Mouse (Mus musculus) layer of hippocampus, postnatal 25 days (tissue): Measurements from ENCODE around the gene Syde1. TPM values are rescaled to one million over a fixed set of nuclear protein-coding genes. Genes with fewer than 3 reads are reported as not detected.
A peak's percentile ranks its signal among the peaks of the same experiment; 100 is the strongest.
"Not testable (repeated sequence)": the region's sequence is repeated elsewhere in the genome, so short reads cannot be mapped to it uniquely, and the experiment has no call there.

Experiments used
- DNase-seq, 2 experiments: peaks; one replicate each; pipeline ENCODE4 v3.0.0; 2022; ENCODE audit warnings: mixed read lengths in 2 of 2, low spot score in 1 of 2; ENCODE audit errors: extremely low spot score in 1 of 2
- total RNA-seq, 2 experiments: library from RNA; stranded (reverse); gene quantifications; 2 replicates each; pipeline ENCODE4 v1.2.3; 2021

Syde1 gene
- 1 to 10 TPM; 5.9 to 6.3 TPM for total RNA-seq

DNA sequence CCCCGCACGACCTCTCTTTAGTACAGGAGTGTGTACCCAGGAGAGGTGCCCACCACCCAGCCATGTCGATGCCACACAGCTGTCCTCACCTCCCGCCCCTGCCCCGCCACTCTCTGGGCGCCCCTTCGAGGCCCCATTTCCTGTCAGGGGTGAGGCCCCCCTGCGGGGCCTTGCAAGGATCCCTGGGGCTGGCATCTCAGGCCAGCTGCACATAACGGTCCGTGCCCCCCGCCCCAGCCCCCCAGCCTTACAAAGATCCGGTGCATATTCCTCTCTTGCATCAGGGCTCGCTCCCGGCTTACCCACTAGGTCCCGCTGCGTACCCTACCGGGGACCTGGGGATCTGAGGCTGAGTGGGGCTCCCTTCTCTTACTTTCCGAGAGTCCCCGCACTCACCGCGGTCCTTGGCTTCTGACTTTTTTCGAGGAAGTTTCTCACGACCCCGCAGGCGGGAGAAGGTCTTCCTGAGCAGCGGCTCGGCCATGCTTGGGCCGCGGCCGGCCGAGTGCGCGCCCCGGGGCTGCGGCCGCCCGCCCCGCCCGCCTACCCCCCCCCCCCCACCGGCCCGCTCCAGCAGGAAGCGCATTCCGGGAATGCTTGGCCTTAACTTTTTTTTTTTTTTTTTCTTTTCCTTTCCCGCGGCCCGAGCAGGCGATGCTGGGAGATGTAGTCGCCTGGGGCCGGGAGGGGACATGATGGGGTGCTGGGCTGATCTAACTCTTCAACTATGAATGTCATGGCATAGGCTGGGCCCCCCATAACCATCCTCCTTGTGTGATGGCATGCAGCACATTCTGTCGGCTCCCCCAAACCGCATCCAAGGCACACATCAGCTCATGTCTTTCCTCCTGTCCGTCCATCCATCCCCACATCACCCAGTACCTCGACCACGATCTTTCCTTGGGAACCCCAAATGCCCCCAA, at the start of gene Syde1:
TSS of gene Syde1 (minus strand) at position 559 of the 923 bp plus-strand sequence.
- no peak for DNase-seq

DNA sequence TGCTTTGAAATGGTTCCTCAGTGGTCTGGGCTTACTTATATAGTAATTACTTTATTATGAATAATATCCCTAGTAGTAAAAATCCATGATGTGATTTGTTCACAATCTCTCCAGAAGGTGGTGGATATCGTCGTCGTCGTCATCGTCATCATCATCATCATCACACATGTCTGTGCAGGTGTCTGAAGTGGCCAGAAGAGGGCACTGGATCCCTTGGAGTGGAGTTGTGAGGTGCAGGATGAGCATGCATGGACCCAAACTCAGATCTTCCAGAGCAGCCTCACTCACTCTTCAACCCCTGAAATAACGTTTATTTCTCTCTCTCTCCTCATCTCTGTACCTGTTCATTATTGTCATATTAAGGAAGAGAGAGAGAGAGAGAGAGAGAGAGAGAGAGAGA, 40.5 kb upstream of the Syde1 start:
- peak; percentile 8 to 23 for DNase-seq

DNA sequence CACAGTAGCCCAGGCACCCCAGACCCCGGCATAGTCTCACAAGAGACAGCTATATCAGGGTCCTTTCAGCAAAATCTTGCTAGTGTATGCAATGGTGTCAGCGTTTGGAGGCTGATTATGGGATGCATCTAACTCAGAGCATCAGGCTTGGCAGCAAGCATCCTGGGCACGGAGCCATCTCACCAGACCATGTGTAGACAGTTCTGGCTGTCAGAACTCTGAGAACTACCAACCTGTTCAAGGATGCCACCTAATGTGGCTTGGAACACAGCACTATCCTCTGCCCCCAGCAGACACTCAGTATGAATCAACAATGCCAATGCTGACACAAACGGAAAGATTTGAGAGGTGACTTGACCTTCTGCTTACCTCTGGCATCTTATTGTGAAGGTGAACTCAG, 38.4 kb upstream of the Syde1 start:
- peak in 1 of 2 experiments; percentile 59 for DNase-seq

DNA sequence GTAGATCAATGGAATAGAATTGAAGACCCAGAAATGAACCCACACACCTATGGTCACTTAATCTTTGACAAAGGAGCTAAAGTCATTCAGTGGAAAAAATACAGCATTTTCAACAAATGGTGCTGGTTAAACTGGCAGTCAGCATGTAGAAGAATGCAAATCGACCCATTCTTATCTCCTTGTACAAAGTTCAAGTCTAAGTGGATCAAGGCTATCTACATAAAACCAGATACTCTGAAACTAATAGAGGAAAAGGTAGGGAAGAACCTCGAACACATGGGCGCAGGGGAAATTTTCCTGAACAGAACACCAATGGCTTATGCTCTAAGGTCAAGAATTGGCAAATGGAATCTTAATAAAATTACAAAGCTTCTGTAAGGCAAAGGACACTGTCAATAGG, 31.4 kb upstream of the Syde1 start:
- DNase-seq, result not testable (repeated sequence)

DNA sequence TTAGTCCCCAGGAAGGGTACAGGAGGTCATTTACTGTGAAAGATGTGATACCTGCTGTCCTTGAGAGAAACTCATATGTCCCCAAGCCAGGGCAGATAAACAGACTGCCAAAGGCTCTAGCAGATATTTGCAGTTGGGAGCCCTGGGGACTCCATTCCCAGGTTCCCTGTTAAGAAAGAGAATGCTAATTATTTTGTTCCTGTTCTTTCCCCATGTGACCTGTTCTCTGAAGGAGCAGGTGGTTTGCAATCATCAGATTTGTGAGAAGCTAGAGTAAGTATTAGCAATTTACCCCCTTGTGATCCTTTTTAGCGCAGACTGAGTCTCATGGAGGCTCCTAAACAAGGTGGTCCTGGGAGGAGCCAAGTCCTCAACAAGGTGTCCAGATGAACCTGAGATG, 26.2 kb upstream of the Syde1 start, which contains the start of gene Olfr1357:
TSS of gene Olfr1357 (minus strand) at position 101 of the 400 bp plus-strand sequence.
- no peak for DNase-seq

DNA sequence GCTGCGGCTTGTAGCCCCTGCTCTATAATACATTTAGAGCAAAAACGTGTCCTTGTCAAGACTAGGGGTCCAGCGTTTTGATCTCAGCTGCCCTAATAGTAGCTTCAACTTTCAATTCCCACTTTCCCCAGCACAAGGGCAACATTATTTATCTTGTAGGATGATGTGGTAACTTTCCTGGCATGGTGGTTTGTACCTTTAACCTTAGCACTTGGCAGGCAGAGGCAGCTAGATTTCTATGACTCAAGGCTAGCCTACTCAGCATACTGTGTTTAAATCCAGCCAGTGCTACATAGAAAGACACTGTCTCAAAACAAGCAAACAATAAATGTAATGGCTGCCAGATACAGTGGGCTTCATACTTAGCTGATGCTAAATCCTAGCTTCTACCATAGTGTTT, 15.8 kb upstream of the Syde1 start:
- no peak for DNase-seq

DNA sequence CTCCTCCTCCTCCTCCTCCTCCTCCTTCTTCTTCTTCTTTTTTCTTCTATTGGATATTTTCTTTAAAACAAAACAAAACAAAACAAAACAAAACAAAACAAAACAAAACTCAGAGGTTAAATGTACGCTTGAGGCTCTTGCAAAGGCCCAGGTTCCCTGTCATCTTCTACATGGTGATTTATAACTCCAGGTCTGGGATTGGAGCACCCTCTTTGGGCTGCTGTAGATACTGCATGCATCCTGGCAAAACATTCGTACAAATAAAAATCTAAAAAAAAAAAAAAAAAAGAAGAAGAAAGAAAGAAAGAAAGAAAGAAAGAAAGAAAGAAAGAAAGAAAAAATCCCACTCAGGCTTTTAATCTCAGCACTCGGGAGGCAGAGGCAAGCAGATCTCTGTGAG, 13.3 kb upstream of the Syde1 start:
- DNase-seq, result peak in 1 of 2 experiments; percentile 46

DNA sequence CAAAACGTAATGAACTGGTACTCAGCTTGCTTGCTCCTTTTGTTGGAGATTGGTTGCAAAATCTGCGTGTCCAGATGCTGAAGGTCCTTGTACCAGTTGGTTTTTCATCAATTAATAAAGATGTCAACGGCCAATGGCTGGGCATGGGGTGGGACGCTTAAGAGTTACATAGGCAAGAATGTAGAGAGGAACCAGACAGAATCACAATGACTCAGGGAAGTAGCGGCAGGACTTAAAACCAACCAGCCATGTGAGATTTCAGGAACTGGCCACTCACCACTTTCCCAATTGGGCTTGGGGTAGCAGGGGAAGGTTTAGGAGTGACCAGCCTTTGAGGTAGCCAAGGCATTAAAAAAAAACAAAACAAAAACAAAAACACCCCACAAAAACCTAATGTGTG, 8.1 kb upstream of the Syde1 start:
- DNase-seq, result no peak

DNA sequence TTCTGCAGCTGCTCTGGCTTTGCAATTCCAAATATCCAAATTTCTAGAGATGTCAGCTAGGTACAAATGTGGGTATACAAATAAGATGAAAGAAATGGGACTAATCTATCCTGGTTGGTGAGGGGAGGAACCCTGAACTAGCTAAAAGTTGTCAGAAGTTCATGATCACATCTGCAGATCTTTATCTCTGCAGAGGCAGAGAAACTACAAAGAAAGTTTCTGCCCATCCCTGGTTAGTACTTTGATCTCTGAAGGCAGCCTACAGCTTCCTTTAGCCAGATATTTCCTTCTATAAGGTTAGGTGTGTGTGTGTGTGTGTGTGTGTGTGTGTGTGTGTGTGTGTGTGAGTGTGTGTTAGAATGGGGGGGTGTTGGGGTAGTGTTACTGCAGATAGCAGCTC, 2.8 kb upstream of the Syde1 start:
- no peak for DNase-seq

DNA sequence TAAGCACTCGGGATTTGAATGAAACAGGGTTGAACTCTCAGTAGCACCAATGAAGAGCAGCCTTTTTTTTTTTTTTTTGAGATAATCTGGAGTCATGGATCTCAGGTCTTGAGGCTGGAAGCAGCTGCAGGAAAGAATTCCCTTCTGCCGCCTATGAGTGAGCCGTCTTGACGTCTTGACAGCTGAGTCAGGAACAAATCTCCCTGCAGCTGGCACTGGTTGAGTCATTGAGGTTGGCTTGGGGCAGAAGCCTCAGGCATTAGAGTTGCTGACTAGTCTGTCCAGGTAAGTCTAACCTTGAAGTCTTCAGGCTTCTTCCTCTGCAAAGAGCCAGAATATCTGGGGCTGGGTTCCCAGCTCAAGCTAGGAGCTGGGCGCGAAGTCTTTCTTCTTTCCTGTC, 2.4 kb upstream of the Syde1 start:
- no peak for DNase-seq

DNA sequence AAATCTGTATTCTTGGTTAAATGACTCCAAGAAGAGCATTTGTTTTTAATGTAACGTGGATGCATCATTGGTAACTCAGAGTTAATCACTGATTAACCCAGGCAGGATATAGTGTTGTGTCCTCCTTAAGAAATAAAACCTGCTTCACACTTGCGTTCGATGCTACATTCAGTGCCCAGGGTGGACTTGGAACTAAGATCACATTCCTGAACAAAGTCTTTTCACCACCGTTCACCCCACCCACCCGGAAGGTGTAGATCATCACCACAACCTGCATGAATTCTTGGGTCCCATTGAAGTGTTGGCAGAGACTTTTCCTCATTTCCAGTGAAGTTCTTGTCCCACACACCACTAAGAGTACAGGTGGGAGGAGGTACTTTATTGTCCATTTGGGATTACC, 2.0 kb upstream of the Syde1 start:
- no peak for DNase-seq

DNA sequence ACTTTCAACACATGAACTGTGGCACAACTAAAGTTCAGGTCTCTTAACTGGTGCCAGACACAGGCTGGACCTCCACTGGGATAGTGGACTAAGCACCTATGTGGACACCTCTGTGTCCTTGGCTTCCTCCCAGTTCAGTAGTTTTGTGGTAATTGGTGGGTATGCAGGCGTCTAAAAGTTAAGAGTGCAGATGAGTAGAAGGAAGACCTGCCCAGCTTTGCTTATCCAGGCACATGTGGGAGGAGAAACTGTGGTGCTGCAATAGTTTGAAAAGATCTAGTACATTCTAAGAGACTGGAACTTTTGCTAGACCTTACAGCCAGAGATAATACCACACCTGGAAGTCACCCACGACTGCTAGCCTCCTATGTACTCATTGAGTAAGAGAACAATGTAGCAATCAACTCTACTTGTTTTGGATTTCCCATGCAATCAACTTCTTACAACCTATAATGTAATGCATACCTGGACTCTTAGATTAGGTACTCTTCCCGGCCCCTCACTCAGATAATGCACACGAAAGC, 1.2 kb upstream of the Syde1 start:
- no peak for DNase-seq

DNA sequence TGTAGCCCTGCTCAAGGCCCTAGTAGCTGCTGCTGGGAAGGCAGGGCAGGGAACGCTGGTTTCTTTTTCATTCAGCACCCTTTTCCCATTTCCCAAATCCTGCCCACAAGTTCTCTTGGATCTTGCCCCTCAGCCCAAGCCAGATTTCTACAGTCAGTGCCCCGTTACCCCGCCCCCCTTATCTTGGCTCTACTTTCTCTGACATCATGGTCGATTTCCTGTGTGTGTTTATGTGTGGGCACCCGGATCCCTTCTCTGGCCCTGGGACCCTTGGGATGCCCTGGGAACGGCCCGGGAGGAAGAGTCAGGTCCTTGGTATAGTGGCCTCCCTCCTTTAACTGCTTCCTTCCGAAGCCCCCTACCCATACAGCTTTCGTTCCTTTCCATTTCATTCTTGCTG, 1.0 kb downstream of the Syde1 start:
- DNase-seq, result no peak

DNA sequence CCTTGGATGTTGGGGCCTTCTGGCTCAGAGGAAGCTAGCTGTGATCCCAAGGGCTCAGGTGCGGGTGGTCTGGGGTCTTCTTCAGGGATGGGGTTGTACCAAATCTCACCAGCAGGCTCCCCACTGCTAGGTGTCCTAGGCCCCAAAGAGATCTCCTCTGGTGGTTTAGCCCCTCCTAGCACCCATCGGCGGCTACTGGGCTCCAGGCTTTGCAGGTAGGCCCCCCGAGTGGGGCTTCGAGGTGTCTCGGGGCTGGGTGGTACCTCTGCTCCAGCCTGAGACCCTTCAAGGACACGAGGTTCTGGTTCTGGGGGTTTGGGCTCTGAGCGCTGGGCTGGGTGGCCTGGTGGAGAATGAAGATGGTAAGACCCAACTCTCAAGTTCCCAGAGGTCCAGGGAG, 1.9 kb downstream of the Syde1 start:
- no peak for DNase-seq

DNA sequence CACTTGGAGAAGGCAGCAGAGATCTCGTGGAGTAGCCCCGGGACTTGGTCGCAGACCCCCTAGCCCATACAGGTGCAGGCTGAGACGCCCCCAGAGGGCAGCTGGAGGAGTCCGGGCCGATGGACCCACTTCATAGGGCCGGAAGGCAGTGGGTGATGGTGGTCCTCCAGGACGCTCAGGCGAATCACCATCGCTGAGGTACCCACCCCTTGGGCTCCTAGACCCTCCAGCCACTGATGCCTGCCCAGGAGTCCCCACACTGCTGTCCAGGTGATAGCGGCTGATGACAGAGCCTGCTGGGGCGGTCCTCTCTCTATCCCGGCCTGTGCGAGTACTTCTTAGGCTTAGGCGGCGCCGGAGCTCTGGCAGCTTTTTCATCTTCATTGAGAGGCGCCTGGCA, 2.5 kb downstream of the Syde1 start:
- no peak for DNase-seq

DNA sequence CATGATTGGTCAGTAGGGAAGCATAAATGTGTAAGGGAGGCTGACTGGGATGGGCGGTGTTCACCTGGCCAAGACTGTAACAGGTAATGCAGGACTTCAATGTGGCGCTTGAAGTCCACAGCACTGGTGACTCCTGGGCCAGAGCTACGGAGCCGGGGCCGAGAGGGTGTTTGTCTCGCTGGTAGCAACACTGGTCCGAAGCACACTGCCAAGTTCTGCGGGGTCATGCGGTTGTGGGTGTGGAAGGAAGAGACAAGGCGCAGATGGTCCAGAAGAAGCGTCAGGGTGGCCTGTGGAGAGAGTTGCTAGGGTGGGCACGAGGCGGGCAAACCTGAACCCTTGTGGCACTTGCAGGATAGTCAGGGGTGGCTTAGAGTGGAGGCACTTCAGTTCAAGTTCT, 5.7 kb downstream of the Syde1 start:
- no peak for DNase-seq

DNA sequence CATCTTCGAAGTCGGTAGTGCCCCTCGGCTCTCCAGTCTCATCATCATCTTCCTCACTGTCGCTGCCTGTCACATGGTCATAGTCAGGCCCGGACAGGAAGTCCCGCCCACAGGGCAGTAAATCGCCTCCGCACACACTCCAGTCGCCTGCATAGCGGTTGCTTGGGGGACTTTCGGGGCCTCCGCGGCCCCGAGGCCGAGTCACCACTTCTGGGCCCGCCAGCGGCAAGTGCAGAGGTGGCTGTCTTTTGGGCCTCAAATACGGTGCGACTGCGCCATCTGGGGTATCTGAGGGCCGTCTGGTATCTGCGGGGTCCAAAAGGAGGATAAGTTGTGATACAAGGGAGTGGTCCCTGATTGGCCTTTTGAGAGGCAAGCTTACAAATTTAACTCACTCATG, 6.2 kb downstream of the Syde1 start:
- DNase-seq, result no peak

DNA sequence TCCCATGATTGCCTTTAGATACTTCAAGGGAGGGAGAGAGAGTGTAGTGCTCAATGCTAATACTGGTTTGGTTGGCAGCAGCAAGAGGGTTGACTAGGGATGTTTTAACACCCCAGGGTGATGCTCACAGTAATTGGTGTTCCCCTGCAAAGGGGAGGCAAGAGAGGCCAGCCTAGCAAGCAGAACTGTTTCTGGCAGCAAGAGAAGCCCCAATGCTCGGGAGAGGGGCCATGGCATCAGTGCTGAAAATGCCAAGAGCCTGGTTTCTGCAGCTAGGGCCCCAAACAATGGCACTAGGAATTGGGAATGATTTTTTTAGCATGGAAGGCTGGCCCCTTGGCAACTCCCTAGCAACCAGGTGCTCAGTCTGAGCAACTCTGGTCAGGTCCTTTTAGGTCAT, 6.8 kb downstream of the Syde1 start:
- no peak for DNase-seq

DNA sequence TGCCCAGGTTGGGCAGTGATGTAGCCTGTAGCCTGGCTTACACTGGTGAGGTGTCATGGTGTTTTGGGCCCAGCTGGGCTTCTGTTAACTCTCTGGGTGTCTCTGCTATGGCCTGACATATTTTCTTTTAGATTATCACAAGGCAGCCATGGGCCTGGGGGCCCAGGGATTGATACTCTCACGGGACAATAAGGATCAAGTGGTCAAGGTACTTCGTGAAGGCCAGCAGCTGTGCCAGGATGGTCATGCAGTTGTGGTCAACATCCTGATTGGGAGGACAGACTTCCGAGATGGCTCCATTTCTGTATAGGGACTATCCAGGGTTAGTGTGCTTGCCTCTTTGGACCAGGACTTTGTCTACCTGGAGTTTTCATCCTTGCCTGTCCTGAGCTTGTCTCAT, 7.8 kb downstream of the Syde1 start:
- DNase-seq, result no peak

DNA sequence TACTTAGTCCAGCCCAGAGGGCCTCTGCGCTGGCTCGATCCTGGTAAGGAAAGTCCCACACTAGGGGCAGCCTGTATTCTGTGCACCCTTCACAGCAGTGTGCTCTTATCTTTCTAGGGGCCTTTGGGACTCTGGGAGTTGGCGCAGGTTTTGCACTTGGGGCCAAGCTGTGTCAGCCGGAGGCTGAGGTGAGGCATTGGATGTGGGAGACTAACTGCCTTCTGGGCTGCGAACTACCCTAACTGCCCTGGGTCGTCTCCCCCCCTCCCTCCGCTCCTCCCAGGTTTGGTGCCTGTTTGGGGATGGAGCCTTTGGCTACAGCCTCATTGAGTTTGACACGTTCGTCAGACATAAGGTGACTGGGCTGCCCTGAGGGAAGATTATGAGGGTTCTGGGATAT, 8.4 kb downstream of the Syde1 start:
- no peak for DNase-seq

DNA sequence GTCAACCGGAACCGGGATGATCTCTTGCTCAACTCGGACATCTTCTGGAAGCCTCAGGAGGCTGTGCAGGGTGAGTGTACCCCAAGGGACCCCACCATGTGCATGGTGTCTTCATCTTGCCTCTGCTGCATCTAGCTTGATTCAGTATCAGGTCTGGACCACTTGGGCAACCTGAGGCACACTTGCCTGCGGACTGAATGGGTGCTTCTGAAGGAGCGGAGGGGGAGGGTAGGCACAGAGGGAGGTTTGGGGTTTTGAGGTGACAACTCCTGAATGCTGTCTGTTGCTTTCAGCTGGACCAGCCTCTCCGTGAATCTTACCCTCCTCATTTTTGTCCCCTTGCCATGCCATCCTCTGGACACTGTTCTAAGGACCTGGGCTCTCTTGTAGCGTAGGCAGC, 10.6 kb downstream of the Syde1 start:
- no peak for DNase-seq

DNA sequence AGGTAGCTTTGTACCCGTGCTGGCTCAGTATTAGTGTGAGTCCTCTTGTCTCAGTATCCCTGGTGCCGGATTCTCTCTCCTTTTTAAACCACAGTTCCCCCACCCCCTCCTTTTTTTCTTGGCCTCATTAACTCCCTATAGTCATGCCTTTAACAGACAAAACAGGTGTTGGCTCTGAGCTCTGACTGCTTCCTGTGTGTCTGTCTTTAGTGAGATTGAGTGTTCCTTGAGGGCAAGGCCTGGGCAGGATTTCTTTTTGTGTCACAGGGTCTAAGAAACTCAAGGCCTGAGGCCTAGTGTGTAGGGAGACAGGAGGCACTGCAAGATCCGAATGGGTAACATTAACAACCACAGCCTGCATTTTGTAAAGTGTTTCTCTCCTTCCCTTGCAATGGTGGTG, 13.6 kb downstream of the Syde1 start:
- DNase-seq, result no peak
